Mouse (Mus musculus): ENCODE measurements around the gene Ankra2. TPM values are rescaled to one million over a fixed set of nuclear protein-coding genes. Genes with fewer than 3 reads are reported as not detected.

Ankra2 gene
- polyA plus RNA-seq (2016; fragmentation: Nextera tagmentation; extraction: Ambion mirVana), result 16.1 and 18.5 TPM in 2 replicates

- H3K4me1 ChIP-seq (replicated peaks), result peaks cover 17% of the 10 kb centered on the region
- no peaks in the 10 kb centered on the region for H3K27me3 ChIP-seq (replicated peaks)
- H3K9ac ChIP-seq, result peak within 1 kb of the TSS; percentile 94
- peak within 1 kb of the TSS; percentile 86 for H3K27ac ChIP-seq (ENCODE audit: poor library complexity, severe bottlenecking)
- ATAC-seq (ENCODE audit: insufficient number of reproducible peaks, low FRiP score), result peak; percentile 100
- H3K36me3 ChIP-seq, result peaks cover 19% of the 10 kb centered on the region
- peak within 1 kb of the TSS; percentile 94 for H3K4me3 ChIP-seq
- H3K4me2 ChIP-seq, result peak within 1 kb of the TSS; percentile 89
- no peaks in the 10 kb centered on the region for H3K9me3 ChIP-seq (replicated peaks)
- under 1% methylated on average over 71 of the region's 71 CpGs for WGBS
Measured at GRCm38 (mm10) chr13:98262636-98263457, at the start of gene Ankra2, which contains the start of gene Utp15. Gene Ankra2 (plus strand): TSS chr13:98263074. Gene Utp15 (minus strand): TSS chr13:98263041.

DNA sequence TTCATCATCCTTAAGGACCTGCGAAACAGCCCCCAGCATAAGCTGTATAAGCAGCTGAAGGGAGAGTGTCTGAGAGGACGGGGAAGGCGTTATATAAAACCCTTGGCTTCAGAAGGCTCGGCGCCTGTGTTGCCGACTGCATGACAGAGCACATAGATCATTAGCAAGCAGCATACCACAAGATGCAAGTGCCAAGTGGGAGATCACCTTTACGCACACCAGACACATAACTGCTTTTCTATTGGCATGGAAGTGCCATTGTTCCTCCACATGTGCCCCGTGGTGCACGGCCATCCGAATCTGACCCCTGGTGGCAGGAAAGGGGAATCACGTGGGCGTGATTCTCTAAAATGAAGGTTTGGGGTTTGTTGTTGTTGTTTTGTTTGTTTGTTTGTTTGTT lies 40.0 kb upstream of the Ankra2 start:
- WGBS, result 37% methylated on average over 12 of the region's 12 CpGs
- no peaks in the 10 kb centered on the region for H3K9me3 ChIP-seq (replicated peaks)
- ATAC-seq (ENCODE audit: insufficient number of reproducible peaks, low FRiP score), result no peak
- H3K4me2 ChIP-seq, result no peak overlapping the region
- no peaks in the 10 kb centered on the region for H3K36me3 ChIP-seq
- H3K4me3 ChIP-seq, result no peak overlapping the region
- H3K4me1 ChIP-seq (replicated peaks), result no peaks in the 10 kb centered on the region
- H3K9ac ChIP-seq, result no peak overlapping the region
- 0 out of 2 replicates have a peak, but pooled peaks cover 5% of the 10 kb centered on the region for H3K27me3 ChIP-seq (replicated peaks)
- no peak overlapping the region for H3K27ac ChIP-seq (ENCODE audit: poor library complexity, severe bottlenecking)

DNA sequence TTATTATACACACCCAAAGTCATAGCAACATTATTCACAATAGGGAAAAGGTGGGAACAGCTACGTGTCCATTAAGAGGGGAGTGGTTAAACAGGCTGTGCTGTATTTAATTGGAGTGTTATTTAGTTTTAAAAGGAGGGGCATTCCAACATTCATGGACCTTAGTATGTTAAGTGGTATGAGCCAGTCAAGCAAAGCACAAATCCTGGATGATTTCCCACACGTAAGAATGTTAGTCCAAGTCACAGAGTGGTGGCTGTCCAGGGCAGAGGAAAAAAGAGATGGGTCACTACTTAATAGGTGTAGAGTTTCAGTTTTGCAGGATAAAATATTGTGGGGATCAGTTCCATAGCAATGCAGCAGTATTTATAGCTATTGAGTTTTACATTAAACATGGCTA lies 36.6 kb upstream of the Ankra2 start:
- Histone ChIP-seq H3K9me3 (replicated peaks) (no peaks in the 10 kb centered on the region), H3K27ac (ENCODE audit: poor library complexity, severe bottlenecking) (no peak overlapping the region), H3K36me3 (no peaks in the 10 kb centered on the region), H3K27me3 (replicated peaks) (peaks cover 5% of the 10 kb centered on the region; the same call in 1 of the 2 replicates), H3K4me3 (no peak overlapping the region), H3K4me1 (replicated peaks) (no peaks in the 10 kb centered on the region), H3K4me2 (no peak overlapping the region), H3K9ac (no peak overlapping the region)
- ATAC-seq (ENCODE audit: insufficient number of reproducible peaks, low FRiP score), result no peak
- 72% methylated on average over 2 of the region's 2 CpGs for WGBS

GRCm38 (mm10) chr13:98230511-98230910 lies 32.4 kb upstream of the Ankra2 start:
- Histone ChIP-seq H3K4me2 (no peak overlapping the region), H3K36me3 (no peaks in the 10 kb centered on the region), H3K4me1 (replicated peaks) (no peaks in the 10 kb centered on the region), H3K27ac (ENCODE audit: poor library complexity, severe bottlenecking) (no peak overlapping the region), H3K4me3 (no peak overlapping the region), H3K9me3 (replicated peaks) (no peaks in the 10 kb centered on the region), H3K9ac (no peak overlapping the region), H3K27me3 (replicated peaks) (no peaks in the 10 kb centered on the region; the same call in 1 of the 2 replicates)
- 79% methylated on average over 1 of the region's 1 CpGs for WGBS
- no peak for ATAC-seq (ENCODE audit: insufficient number of reproducible peaks, low FRiP score)

- H3K9ac ChIP-seq, result no peak overlapping the region
- no peaks in the 10 kb centered on the region for H3K36me3 ChIP-seq
- H3K4me2 ChIP-seq, result no peak overlapping the region
- H3K27me3 ChIP-seq (replicated peaks), result no peaks in the 10 kb centered on the region
- H3K4me1 ChIP-seq (replicated peaks), result no peaks in the 10 kb centered on the region
- 67% methylated on average over 6 of the region's 6 CpGs for WGBS
- no peak overlapping the region for H3K4me3 ChIP-seq
- H3K9me3 ChIP-seq (replicated peaks), result no peaks in the 10 kb centered on the region
- H3K27ac ChIP-seq (ENCODE audit: poor library complexity, severe bottlenecking), result no peak overlapping the region
- no peak for ATAC-seq (ENCODE audit: insufficient number of reproducible peaks, low FRiP score)
Measured at GRCm38 (mm10) chr13:98235451-98235850, 27.4 kb upstream of the Ankra2 start.

DNA sequence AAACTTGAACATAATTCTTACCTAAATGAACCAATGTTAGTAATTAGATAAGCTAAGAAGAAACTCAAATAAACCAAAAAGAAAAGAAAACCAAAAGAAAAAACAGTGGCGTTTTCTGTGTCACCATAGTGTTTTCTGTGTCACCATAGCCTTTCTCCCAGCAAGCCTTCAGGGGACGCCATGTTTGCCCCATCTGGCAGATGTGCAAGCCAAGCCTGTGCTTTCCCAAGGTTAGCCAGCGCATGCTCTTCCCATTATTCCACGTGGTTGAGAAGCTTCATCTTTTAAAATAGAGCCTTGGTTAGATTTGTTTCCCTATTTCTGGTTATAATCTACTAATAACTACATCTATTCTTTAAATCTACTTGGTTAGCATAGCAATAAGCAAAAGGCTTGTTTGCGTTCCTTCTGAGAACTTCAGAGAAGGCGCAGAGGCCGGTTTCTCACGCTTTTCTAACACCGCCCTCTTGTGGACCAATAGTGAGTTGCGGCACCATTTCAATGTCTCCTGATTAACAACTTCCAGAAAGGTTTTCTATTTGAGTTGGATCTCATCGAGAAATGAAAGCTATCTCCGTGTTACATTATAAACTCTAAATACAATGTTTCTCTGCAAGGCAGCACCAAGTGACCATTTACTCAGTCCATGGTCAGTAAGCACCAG lies 22.8 kb upstream of the Ankra2 start:
- Histone ChIP-seq H3K4me1 (replicated peaks) (no peaks in the 10 kb centered on the region), H3K36me3 (no peaks in the 10 kb centered on the region), H3K27ac (ENCODE audit: poor library complexity, severe bottlenecking) (no peak overlapping the region), H3K4me3 (no peak overlapping the region), H3K9ac (no peak overlapping the region), H3K4me2 (no peak overlapping the region), H3K9me3 (replicated peaks) (0 out of 2 replicates have a peak, but pooled peaks cover 4% of the 10 kb centered on the region), H3K27me3 (replicated peaks) (0 out of 2 replicates have a peak, but pooled peaks cover 3% of the 10 kb centered on the region)
- WGBS, result 18% methylated on average over 12 of the region's 12 CpGs
- ATAC-seq (ENCODE audit: insufficient number of reproducible peaks, low FRiP score), result no peak

DNA sequence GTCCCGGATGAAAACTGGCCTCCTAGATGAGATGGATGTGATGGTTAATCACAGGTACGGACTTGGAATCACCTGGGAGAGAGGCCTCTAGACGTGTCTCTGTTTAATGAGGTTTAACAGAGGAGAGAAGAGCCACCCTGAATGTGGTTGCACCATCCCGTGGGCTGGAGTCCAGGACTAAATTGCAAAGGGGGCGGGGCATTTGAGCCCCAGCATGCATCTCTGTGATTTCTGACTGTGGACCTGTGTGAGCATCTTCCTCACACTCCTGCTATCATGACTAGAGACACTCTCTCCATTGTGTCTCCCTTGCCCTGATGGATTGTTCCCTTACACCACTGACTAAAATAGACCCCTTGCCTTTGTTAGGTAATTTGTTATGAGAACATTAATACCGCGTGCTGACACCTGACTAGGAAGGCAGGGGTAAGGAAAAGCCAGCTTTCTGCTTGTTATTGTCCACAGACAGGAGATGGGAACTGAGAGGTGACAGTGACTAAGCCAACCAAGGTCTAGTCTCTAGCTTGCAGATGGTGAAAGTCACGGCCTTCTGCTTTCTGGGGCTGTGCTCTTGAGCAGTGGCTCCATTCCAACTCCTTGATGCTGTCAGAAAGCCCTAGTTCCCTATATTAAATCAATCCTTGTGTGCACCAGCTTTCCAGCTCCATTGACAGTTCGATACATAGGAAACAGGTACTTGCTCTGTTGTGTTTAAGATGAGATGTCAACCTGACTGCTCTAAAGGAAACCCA lies 21.2 kb upstream of the Ankra2 start:
- Histone ChIP-seq H3K27ac (ENCODE audit: poor library complexity, severe bottlenecking) (no peak overlapping the region), H3K9me3 (replicated peaks) (0 out of 2 replicates have a peak, but pooled peaks cover 4% of the 10 kb centered on the region), H3K4me1 (replicated peaks) (no peaks in the 10 kb centered on the region), H3K36me3 (no peaks in the 10 kb centered on the region), H3K4me3 (no peak overlapping the region), H3K9ac (no peak overlapping the region), H3K4me2 (no peak overlapping the region), H3K27me3 (replicated peaks) (0 out of 2 replicates have a peak, but pooled peaks cover 3% of the 10 kb centered on the region)
- WGBS, result 66% methylated on average over 9 of the region's 9 CpGs
- no peak for ATAC-seq (ENCODE audit: insufficient number of reproducible peaks, low FRiP score)

- Histone ChIP-seq H3K4me2 (no peak overlapping the region), H3K27ac (ENCODE audit: poor library complexity, severe bottlenecking) (no peak overlapping the region), H3K4me1 (replicated peaks) (no peaks in the 10 kb centered on the region), H3K9ac (no peak overlapping the region), H3K27me3 (replicated peaks) (0 out of 2 replicates have a peak, but pooled peaks cover 3% of the 10 kb centered on the region), H3K36me3 (peaks cover 24% of the 10 kb centered on the region), H3K4me3 (no peak overlapping the region), H3K9me3 (replicated peaks) (0 out of 2 replicates have a peak, but pooled peaks cover 4% of the 10 kb centered on the region)
- no peak for ATAC-seq (ENCODE audit: insufficient number of reproducible peaks, low FRiP score)
- WGBS, result 80% methylated on average over 5 of the region's 5 CpGs
Measured at GRCm38 (mm10) chr13:98244571-98245350, 18.1 kb upstream of the Ankra2 start.

- Histone ChIP-seq H3K36me3 (peaks cover 30% of the 10 kb centered on the region), H3K27ac (ENCODE audit: poor library complexity, severe bottlenecking) (no peak overlapping the region), H3K27me3 (replicated peaks) (0 out of 2 replicates have a peak, but pooled peaks cover 3% of the 10 kb centered on the region), H3K9ac (no peak overlapping the region), H3K4me3 (no peak overlapping the region), H3K4me1 (replicated peaks) (no peaks in the 10 kb centered on the region), H3K4me2 (no peak overlapping the region), H3K9me3 (replicated peaks) (0 out of 2 replicates have a peak, but pooled peaks cover 4% of the 10 kb centered on the region)
- 76% methylated on average over 7 of the region's 7 CpGs for WGBS
- ATAC-seq (ENCODE audit: insufficient number of reproducible peaks, low FRiP score), result no peak
Measured at GRCm38 (mm10) chr13:98245386-98245785, 17.5 kb upstream of the Ankra2 start.

GRCm38 (mm10) chr13:98249594-98249993 lies 13.3 kb upstream of the Ankra2 start:
- no peak for ATAC-seq (ENCODE audit: insufficient number of reproducible peaks, low FRiP score)
- Histone ChIP-seq H3K4me1 (replicated peaks) (no peaks in the 10 kb centered on the region), H3K4me3 (no peak overlapping the region), H3K4me2 (no peak overlapping the region), H3K9me3 (replicated peaks) (no peaks in the 10 kb centered on the region), H3K27ac (ENCODE audit: poor library complexity, severe bottlenecking) (no peak overlapping the region), H3K27me3 (replicated peaks) (no peaks in the 10 kb centered on the region), H3K9ac (no peak overlapping the region), H3K36me3 (peaks cover 66% of the 10 kb centered on the region)
- 90% methylated on average over 10 of the region's 10 CpGs for WGBS

Measured in heart, embryonic 12.5 days (tissue).